Mouse (Mus musculus): ENCODE measurements at regions not wholly inside any gene's neighbourhood (a gene's known extent, or its start where the extent isn't known, plus 50 kb on each side); places are given as distances from the start of the nearest gene placed in this dataset.
"Not testable (repeated sequence)": the region's sequence is repeated elsewhere in the genome, so short reads cannot be mapped to it uniquely, and the experiment has no call there.

- DNase-seq (ENCODE audit: low spot score in 2 of 2), result no peak
These were observed 115.2 kb upstream of the Shb start for GRCm38 (mm10) chr4:45647514-45647913.

GRCm38 (mm10) chr4:45642604-45643003 lies 110.3 kb upstream of the Shb start:
- no peak for DNase-seq (ENCODE audit: low spot score in 2 of 2)

GRCm38 (mm10) chr4:45641272-45641671 lies 109.0 kb upstream of the Shb start:
- no peak for DNase-seq (ENCODE audit: low spot score in 2 of 2)

GRCm38 (mm10) chr4:45640713-45641112 lies 108.4 kb upstream of the Shb start:
- no peak for DNase-seq (ENCODE audit: low spot score in 2 of 2)

GRCm38 (mm10) chr4:45639397-45640034 lies 107.2 kb upstream of the Shb start:
- no peak for DNase-seq (ENCODE audit: low spot score in 2 of 2)

- DNase-seq (ENCODE audit: low spot score in 2 of 2), result no peak
These were observed 106.1 kb upstream of the Shb start for GRCm38 (mm10) chr4:45638411-45638810.

GRCm38 (mm10) chr4:45631276-45632045 lies 99.2 kb upstream of the Shb start:
- DNase-seq (ENCODE audit: low spot score in 2 of 2), result no peak

GRCm38 (mm10) chr4:45625633-45626032 lies 93.4 kb upstream of the Shb start:
- no peak for DNase-seq (ENCODE audit: low spot score in 2 of 2)

- DNase-seq (ENCODE audit: low spot score in 2 of 2), result no peak
These were observed 89.7 kb upstream of the Shb start for GRCm38 (mm10) chr4:45622017-45622416.

GRCm38 (mm10) chr4:45617126-45617525 lies 84.9 kb upstream of the Shb start:
- DNase-seq (ENCODE audit: low spot score in 2 of 2), result no peak

GRCm38 (mm10) chr4:45613498-45613897 lies 81.2 kb upstream of the Shb start:
- not testable (repeated sequence) for DNase-seq (ENCODE audit: low spot score in 2 of 2)

- DNase-seq (ENCODE audit: low spot score in 2 of 2), result peak; percentile 11 to 15
These were observed 79.9 kb upstream of the Shb start for GRCm38 (mm10) chr4:45612132-45612531.

- no peak for DNase-seq (ENCODE audit: low spot score in 2 of 2)
These were observed 78.7 kb upstream of the Shb start for GRCm38 (mm10) chr4:45610937-45611336.

GRCm38 (mm10) chr4:45606578-45606977 lies 74.3 kb upstream of the Shb start:
- no peak for DNase-seq (ENCODE audit: low spot score in 2 of 2)

GRCm38 (mm10) chr4:45605681-45606080 lies 73.4 kb upstream of the Shb start:
- peak in 1 of 2 experiments; percentile 1 for DNase-seq (ENCODE audit: low spot score in 2 of 2)

- no peak for DNase-seq (ENCODE audit: low spot score in 2 of 2)
These were observed 72.1 kb upstream of the Shb start for GRCm38 (mm10) chr4:45604271-45604800.

- DNase-seq (ENCODE audit: low spot score in 2 of 2), result no peak
These were observed 68.2 kb upstream of the Shb start for GRCm38 (mm10) chr4:45600520-45600919.

- DNase-seq (ENCODE audit: low spot score in 2 of 2), result no peak
These were observed 61.2 kb upstream of the Shb start for GRCm38 (mm10) chr4:45593435-45593991.

- no peak for DNase-seq (ENCODE audit: low spot score in 2 of 2)
These were observed 60.5 kb upstream of the Shb start for GRCm38 (mm10) chr4:45592766-45593165.

- no peak for DNase-seq (ENCODE audit: low spot score in 2 of 2)
These were observed 59.4 kb upstream of the Shb start for GRCm38 (mm10) chr4:45591405-45592315.

- no peak for DNase-seq (ENCODE audit: low spot score in 2 of 2)
These were observed 58.6 kb upstream of the Shb start for GRCm38 (mm10) chr4:45590836-45591235.

- no peak for DNase-seq (ENCODE audit: low spot score in 2 of 2)
These were observed 56.1 kb upstream of the Shb start for GRCm38 (mm10) chr4:45588322-45588721.

Measured in heart, adult 9 months (tissue).